Mouse (Mus musculus): ENCODE results near the gene Trim63. TPM values are rescaled to one million over a fixed set of nuclear protein-coding genes. Genes with fewer than 3 reads are reported as not detected.
"Not testable (repeated sequence)": the region's sequence is repeated elsewhere in the genome, so short reads cannot be mapped to it uniquely, and the experiment has no call there.

Gene Trim63
- total RNA-seq, 1 experiment from 2014 or later = not detected

DNA sequence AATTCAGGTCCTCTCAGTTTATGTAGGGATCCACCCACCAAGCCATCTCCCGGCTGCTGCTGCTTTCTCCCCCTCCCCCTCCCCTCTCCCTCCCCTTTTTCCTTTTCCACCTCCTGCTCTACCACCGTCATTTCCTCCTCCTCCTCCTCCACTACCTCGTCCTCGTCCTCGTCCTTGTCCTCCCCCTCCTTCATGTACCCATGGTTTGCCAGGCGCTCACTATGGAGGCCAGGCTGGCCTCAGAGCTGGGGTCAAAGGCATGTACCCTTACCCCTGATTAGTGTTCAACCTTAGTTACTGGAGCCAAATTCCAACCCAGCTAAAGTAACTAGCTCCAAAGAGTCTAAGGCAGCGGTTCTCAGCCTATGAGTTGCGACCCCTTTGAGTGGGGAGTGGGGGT, 13.2 kb downstream of the Trim63 start:
- no peak for ATAC-seq (replicated peaks; ENCODE audit: insufficient number of reproducible peaks, low FRiP score, low TSS enrichment, poor library complexity, severe bottlenecking)

DNA sequence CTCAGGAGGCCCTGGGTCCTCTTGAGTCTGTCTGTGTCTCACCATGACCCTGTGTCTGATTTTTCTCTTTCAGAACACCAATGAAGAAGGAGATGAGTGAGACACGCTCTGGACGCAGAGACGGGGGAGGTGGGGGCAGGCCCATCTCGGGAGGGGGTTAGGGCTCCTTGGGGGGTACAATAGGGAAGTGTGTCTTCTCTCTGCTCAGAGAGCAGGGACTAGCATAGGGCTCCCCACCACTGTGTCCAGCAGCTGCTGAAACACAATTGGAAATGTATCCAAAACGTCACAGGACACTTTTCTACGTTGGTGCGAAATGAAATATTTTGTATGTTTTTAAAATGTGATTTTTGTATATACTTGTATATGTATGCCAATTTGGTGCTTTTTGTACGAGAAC, 13.9 kb downstream of the Trim63 start:
- ATAC-seq (replicated peaks; ENCODE audit: insufficient number of reproducible peaks, low FRiP score, low TSS enrichment, poor library complexity, severe bottlenecking) = no peak

DNA sequence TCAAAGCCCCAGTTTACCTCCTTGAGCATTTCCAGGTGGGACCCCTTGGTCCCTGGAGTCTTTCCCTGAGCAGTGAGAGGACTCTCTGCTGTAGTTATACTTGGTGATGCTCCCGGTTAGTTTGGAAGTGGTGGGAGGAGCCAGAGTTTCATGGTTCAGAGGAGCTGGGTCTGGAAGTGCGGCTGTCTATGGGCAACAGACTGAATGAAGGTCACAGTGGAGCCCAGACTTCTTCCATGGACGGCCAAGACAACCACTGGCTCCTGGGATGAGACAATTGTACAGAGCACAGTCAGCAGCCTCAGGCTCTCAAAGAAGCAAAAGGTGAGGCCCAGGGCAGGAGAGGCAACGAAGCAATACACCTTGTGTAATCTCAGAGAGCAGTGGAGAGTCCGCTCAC, 15.4 kb downstream of the Trim63 start:
- ATAC-seq (replicated peaks; ENCODE audit: insufficient number of reproducible peaks, low FRiP score, low TSS enrichment, poor library complexity, severe bottlenecking) = no peak

DNA sequence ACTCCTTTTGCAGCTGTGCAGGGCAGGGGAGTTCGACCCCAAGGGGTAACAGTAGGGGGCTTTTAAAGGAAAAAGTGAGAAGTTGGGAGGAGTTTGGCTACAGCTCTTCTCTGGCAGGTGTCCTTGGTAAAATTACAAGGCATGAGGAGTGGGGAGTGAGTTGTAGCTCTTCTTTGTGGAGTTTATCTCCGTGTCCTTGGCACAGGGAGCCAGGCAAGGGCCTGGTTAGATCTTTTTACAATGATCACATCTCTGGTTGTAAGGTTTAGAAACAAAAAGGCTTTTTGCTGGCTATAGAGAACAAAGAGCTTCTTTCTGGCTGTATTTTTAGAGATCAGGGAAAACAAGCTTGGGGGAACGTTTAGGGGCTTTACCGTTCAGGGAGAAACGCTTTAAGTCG, 26.3 kb downstream of the Trim63 start:
- ATAC-seq (replicated peaks; ENCODE audit: insufficient number of reproducible peaks, low FRiP score, low TSS enrichment, poor library complexity, severe bottlenecking) = not testable (repeated sequence)

DNA sequence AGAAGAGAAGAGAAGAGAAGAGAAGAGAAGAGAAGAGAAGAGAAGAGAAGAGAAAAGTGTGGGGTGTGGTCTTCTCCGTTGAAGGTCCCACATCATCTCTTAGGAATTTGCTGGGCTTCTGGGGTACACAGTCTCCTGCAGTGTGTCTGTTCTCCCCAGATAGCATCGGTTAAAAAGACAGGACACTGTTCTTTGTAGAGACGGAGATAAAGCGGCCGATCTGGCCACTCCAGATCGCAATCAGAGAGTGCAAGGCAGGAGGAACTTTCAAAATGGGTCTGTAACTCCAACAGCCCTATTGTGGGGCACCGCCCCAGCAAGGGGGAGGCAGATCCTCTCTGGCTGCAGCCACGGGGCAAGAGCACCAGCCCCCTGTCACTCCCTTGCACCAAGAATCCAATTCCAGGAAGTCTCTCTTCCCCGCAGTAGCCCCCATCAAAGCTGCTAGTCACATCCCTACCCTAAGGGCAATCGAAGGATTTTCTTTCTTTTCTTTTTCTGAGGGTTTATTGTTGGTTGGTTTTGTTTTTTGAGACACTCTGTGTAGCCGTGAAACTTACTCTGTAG, 27.4 kb downstream of the Trim63 start:
- ATAC-seq (replicated peaks; ENCODE audit: insufficient number of reproducible peaks, low FRiP score, low TSS enrichment, poor library complexity, severe bottlenecking) = no peak

DNA sequence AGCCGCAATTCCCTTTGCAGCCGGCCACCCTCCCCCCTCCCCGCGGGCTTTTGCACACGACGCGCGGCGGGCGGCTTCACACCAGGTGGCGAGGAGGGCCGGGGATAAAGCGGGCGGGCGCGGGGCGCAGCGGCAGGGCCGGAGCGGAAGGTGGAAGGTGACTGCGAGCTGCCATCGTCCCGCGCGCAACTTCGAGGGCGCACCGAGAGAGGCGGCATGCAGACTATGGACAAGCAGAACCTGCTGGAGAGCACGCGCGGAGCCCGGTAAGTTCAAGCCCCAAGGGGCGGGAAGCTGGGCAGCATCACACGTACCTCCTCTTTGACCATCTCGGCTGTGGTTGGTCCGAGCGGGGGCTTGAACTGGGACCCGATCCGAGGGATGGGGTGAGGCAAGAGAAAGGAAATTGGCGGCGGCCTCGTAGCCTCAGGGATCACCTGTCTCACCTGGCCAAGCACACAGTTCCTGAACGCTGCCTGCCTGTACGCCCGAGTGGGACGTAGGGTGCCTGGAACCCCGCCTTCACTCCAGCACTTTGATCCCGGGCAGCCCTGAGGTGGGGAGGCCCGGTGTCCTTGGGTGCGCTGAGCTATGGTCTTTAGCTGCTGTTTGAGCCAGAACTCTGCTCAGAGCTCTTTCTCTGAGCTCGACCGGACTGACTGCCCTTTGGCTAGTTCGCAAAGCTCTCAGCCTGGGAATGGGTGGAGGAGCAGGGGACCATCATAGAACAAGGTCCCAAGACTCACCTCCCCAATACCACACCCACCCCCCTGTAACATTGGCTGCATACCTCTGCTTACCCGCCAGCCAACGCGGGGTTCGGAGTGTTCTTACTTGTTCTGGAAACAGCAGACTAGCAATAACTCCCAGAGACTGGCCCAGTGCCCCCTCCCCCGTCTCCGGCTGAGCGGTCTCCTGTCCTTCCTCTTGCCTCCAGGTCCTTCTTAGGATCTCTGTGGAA, 28.4 kb downstream of the Trim63 start, which contains the start of gene Slc30a2:
Gene Slc30a2, plus strand, starts transcription at position 111 of the 961 bp plus-strand sequence.
- ATAC-seq (replicated peaks; ENCODE audit: insufficient number of reproducible peaks, low FRiP score, low TSS enrichment, poor library complexity, severe bottlenecking) = no peak

DNA sequence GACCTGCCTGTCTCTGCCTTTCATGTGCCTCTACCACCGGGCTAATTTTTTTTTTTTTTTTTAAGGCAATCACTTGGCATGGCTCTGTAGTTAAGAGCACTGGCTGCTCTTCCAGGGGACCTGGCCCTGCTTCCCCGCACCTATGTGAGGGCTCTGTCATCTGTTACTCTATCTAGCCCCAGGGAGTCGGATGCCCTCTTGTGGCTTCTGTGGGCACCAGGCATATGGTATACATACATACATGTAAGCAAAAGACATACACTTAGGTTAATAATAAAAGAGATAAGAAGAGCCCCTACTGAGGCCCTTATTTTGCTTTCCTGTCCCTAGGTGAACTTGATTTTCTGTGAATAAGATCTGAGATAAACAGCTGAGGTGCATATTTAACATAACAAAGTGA, 29.7 kb downstream of the Trim63 start:
- no peak for ATAC-seq (replicated peaks; ENCODE audit: insufficient number of reproducible peaks, low FRiP score, low TSS enrichment, poor library complexity, severe bottlenecking)

DNA sequence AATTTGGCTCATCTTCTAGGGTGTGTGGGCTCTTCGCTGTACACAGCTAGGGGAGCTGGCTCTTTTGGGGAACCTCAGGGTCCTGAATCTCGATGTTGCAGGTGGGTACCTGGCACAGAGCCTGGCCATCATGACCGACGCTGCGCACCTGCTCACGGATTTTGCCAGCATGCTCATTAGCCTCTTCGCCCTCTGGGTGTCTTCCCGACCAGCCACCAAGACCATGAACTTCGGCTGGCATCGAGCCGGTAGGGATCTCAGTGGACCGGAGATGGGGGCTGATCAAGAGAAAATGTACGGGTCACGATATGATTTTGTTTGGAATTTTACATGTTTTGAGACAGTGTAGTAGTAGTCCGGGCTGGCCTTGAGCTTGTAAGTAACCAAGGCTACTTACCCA, 30.9 kb downstream of the Trim63 start:
- ATAC-seq (replicated peaks; ENCODE audit: insufficient number of reproducible peaks, low FRiP score, low TSS enrichment, poor library complexity, severe bottlenecking) = no peak

DNA sequence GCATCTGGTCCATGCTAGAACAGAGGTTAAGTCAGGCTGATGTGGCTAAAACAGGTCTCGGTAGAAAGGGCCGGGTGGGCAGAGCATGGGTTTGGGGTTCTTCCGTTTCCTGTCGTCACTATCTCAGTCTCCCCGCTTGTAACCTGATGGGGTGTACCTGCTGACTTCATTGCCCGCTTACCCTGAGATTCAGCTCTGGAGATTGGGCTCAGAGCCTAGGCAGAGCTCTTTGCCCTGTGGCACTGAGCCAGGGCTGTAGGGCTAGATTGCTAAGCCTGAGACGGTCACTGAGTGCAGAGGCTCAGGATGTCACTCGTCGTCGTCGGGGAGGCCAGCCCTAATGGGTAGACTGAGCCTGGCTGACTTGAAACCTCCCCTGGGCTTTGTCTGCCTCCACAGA, 33.2 kb downstream of the Trim63 start:
- ATAC-seq (replicated peaks; ENCODE audit: insufficient number of reproducible peaks, low FRiP score, low TSS enrichment, poor library complexity, severe bottlenecking) = no peak

DNA sequence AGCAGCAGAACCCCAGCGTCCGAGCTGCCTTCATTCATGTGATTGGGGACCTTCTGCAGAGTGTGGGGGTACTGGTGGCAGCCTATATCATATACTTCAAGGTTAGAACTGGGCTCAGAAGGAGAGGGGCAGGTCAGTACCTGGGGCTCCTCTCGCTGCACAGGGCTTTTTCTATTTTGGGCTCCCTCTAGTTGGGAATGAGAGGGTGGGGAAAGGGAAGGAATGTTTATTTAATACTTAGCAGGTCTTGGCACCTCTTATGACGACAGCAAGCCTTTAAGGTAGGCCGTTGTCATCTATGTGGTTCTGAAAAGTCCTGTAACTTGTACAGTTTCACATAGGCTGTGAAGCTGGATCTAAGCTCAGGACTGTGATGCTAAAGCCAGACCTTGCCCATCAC, 33.6 kb downstream of the Trim63 start:
- ATAC-seq (replicated peaks; ENCODE audit: insufficient number of reproducible peaks, low FRiP score, low TSS enrichment, poor library complexity, severe bottlenecking) = no peak

DNA sequence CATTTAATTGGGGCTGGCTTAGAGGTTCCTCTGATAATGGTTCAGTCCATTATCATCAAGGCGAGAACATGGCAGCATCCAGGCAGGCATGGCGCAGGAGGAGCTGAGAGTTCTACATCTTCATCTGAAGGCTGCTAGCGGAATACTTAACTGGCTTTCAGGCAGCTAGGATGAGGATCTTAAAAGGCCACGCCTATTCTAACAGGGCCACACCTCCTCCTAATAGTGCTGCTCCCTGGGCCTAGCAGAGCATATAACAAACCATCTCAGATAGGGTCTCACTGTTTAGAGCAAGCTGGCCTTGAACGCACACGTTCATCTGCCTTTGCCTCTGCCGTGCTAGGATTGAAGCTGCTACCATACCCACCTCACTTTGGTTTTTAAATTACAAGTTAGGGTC, 34.9 kb downstream of the Trim63 start:
- no peak for ATAC-seq (replicated peaks; ENCODE audit: insufficient number of reproducible peaks, low FRiP score, low TSS enrichment, poor library complexity, severe bottlenecking)

DNA sequence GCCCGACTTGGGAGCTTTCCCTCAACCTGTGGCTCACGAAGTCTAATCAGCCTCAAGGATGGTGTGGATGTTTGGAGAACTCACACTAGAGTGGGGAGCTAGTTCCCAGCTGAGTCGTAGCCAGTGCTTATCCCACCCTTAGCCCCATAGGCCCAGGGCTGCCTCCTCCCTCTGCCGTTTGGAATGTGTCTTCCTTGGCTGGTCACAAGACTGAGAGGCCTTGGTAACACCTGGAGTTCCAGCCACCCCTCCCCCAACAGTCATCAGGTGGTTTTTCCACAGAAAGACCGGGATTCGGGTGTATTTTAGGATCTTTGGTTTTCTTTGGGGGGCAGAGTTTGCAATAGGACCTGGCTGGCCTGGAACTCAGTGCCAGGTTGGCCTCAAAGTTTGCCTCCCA, 35.7 kb downstream of the Trim63 start:
- ATAC-seq (replicated peaks; ENCODE audit: insufficient number of reproducible peaks, low FRiP score, low TSS enrichment, poor library complexity, severe bottlenecking) = no peak

DNA sequence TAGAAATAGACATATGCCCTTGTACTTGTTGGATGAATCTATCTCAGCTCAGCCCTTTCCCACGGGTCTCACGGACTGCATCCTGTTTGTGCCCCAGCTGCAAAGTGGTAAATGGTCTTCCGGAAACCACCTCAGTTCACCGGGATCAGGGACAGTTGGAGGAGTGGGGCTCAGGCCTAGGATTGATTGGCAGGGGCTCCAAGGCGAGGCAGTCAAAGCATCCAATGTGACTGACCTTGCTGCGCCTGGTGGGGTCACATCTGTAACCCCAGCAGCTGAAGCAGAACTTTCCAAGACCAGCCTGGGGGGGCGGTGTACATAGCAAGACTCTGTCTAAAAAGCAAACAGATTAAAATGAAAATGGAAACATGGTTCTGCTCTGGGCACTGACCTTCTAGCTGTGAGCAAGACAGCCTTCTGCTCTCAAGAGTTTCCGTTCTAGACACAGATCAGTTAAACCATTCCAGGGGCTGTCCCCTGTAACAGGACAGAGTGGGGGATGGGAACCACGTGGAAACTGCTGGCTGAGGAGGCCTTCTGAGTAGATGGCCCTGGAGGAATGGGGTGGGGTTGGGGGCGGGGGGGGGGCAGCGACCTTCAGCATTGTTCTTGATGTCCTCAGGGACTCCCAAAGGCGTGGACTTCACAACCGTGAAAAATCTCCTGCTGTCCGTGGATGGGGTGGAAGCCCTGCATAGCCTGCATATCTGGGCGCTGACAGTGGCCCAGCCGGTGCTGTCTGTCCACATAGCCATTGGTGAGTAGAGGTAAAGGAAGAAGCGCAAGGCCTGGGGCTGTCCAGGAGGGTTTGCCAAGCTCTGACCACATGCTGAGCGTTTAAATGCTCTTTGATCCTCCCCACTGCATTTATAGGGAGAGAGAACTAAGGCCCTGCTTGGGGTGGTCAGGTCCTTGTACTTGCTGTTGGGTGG, 36.7 kb downstream of the Trim63 start:
- no peak for ATAC-seq (replicated peaks; ENCODE audit: insufficient number of reproducible peaks, low FRiP score, low TSS enrichment, poor library complexity, severe bottlenecking)

DNA sequence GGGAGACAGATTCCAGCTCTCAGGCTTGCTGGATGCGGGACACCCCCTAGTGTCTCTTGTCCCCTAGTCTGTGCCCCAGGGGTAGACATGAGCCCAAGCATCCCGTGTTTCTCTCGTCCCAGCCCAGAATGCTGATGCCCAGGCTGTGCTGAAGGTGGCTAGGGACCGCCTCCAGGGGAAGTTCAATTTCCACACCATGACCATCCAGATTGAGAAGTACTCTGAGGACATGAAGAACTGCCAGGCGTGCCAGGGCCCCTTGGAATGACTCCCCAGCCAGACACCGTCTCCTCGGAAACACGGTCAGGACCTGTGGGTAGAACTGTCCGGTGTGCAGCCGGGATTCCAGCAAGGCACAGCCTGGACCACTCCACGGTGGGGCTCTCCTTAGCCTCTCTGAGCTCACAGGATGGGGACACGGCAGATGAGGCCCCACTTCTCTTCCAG, 37.4 kb downstream of the Trim63 start:
- ATAC-seq (replicated peaks; ENCODE audit: insufficient number of reproducible peaks, low FRiP score, low TSS enrichment, poor library complexity, severe bottlenecking) = no peak

DNA sequence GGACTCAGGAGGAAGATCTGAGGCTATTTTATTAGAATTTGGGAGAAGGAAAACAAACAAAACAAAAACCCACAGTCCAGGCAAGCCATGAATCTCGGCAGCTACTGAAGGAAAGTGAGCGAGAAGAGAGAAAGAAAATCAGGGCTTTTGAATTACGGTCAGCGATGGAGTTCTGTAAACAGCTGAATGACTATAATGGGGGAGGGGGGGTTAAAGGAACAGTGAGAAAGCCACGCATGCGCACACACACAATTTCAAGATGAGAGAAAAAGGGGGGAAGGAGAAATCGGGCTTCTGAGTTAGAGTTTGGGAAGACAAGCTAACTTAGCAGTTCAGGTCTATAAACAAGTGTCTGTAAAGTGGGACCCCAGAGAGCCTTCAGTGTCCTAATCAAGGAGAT, 38.0 kb downstream of the Trim63 start:
- no peak for ATAC-seq (replicated peaks; ENCODE audit: insufficient number of reproducible peaks, low FRiP score, low TSS enrichment, poor library complexity, severe bottlenecking)

DNA sequence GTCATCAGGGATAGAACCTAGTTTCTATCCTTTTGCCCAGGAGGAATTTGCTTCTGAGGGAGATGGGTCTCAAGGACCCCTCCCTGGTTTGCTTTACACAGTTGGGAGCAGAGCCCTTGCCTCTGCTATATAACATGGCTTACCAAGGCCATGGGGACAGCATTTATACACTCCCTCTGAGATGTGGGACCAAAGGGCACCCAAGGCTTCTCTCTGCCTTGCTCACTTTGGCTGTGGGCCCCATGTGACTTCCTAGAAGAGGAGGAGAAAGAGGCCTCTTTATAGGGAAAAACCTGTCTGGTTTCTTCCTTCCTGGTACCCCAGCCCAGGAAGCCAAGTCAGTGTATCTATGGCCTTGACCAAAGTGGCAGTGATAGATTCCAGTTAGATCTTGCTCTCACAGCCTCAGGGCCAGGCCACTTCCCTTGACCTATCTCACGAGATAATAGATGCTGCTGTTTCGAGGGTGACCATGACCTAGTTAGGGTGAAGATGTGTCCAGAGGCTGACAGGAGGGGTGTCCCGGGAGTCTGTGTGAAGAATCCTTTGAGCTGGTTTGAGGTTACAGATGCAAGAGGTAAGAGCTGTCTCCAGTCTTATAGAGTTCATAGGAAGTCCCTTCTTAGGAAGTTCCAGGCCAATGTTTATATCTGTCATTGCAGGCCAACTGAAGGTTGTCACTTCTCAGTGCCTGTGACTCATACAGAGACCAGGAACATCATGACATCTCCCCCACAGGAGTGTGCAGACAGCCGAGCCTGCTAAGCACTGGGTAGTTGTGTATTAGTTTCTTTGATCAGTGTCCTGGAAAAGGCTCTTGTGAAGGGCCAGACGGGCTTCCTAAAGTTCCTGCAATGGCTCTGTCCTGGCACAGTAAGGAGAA, 38.8 kb downstream of the Trim63 start:
- ATAC-seq (replicated peaks; ENCODE audit: insufficient number of reproducible peaks, low FRiP score, low TSS enrichment, poor library complexity, severe bottlenecking) = no peak

DNA sequence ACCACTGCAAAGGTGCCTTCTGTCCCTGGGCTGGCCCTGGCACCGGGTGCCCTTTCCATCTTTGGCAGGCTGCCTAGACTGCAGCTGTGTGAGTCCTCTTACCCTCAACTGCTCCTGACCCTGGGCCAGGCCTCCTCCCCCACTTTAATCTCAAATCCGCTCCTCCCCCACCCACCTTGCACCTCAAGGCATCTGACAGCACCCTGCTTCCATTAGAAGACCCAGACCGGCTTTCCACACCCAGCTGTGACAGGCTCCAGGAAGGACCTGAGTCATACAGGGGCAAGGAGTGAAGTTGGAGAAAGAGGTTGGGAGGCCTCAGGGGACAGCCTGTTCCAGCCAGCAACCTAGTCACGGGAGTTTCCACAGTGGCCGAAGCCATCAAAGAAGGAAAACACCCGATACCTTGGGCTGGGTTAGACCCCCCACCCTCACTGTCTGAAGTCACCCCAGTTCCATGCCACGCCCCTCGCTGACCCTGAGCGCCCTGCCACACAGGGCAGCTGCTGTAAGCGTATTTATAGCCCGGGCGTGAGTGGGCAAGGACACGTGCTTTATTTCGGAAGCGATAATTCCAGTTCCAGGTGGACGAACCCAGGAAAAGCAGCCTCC, 41.0 kb downstream of the Trim63 start:
- no peak for ATAC-seq (replicated peaks; ENCODE audit: insufficient number of reproducible peaks, low FRiP score, low TSS enrichment, poor library complexity, severe bottlenecking)

Data from monocyte, adult 5-6 weeks (primary cell).